Mouse (Mus musculus) limb, embryonic 13.5 days (tissue): Measurements from ENCODE around the gene Sergef. TPM values are rescaled to one million over a fixed set of nuclear protein-coding genes. Genes with fewer than 3 reads are reported as not detected.
"Not testable (repeated sequence)": the region's sequence is repeated elsewhere in the genome, so short reads cannot be mapped to it uniquely, and the experiment has no call there.

Experiments used
- ATAC-seq: fragments of 200-750 bp; cut with Nextera tagmentation; 2 replicates; pipeline ENCODE4 v1.8.0; 2017; ENCODE audit warnings: low read depth, moderate number of reproducible peaks, moderate TSS enrichment; ENCODE audit not compliant: low FRiP score
- H3K27ac ChIP-seq: fragments of 300-500 bp; sonication (generic); 2 replicates; pipeline ENCODE4 v1.5.1; 2015; ENCODE audit warnings: inconsistent platforms, mild to moderate bottlenecking, moderate library complexity
- H3K27me3 ChIP-seq: fragments of 300-500 bp; sonication (generic); 2 replicates; pipeline ENCODE4 v1.6.1; 2015; ENCODE audit warnings: mild to moderate bottlenecking, inconsistent platforms
- H3K36me3 ChIP-seq: fragments of 300-500 bp; sonication (generic); 2 replicates; pipeline ENCODE4 v1.6.1; 2015; ENCODE audit warnings: inconsistent platforms, mild to moderate bottlenecking, moderate library complexity
- H3K4me1 ChIP-seq: fragments of 300-500 bp; sonication (generic); 2 replicates; pipeline ENCODE4 v1.6.1; 2015; ENCODE audit warnings: inconsistent platforms
- H3K4me2 ChIP-seq: fragments of 300-500 bp; sonication (generic); replicated peaks from 2 replicates; pipeline ENCODE4 v1.6.1; 2015; ENCODE audit warnings: inconsistent platforms, mild to moderate bottlenecking, moderate library complexity
- H3K4me3 ChIP-seq: fragments of 300-500 bp; sonication (generic); 2 replicates; pipeline ENCODE4 v1.5.1; 2015; ENCODE audit warnings: moderate library complexity, mild to moderate bottlenecking, inconsistent platforms
- H3K9ac ChIP-seq: fragments of 300-500 bp; sonication (generic); 2 replicates; pipeline ENCODE4 v1.6.1; 2015; ENCODE audit warnings: mild to moderate bottlenecking, inconsistent platforms
- H3K9me3 ChIP-seq: fragments of 300-500 bp; sonication (generic); 2 replicates; pipeline ENCODE4 v1.6.1; 2016; ENCODE audit warnings: inconsistent platforms
- WGBS: fragments of 180-500 bp; shearing (Covaris S2); methylation state at CpG from one replicate; pipeline ENCODE4 v1.1.7; 2015; 5-methylcytosine and 5-hydroxymethylcytosine counted together
- polyA plus RNA-seq: library from polyadenylated mRNA; unstranded; fragments of >200 nt; fragmentation: Nextera tagmentation; extraction: Ambion mirVana; gene quantifications from 2 replicates; pipeline ENCODE4 v1.2.1, GENCODE M21; 2015

Sergef gene
- 13.2 and 14.7 TPM in 2 replicates for polyA plus RNA-seq

GRCm38 (mm10) chr7:46639692-46640031 lies at the start of gene Sergef:
Gene Sergef (minus strand): TSS chr7:46639807.
- H3K27ac ChIP-seq, result no peak within 1 kb of the TSS

GRCm38 (mm10) chr7:46686827-46687226 lies 47.2 kb upstream of the Sergef start:
- Histone ChIP-seq H3K36me3 (peaks cover 44% of the 10 kb centered on the region), H3K4me3 (no peak overlapping the region), H3K4me2 (no peak overlapping the region), H3K9ac (no peak overlapping the region), H3K27me3 (no peaks in the 10 kb centered on the region), H3K9me3 (no peaks in the 10 kb centered on the region), H3K4me1 (no peaks in the 10 kb centered on the region), H3K27ac (no peak overlapping the region)
- no peak for ATAC-seq
- 90% methylated on average over 5 of the region's 5 CpGs for WGBS

More at GRCm38 (mm10) chr7:46639692-46640031, at the start of gene Sergef:
- WGBS, result under 1% methylated on average over 30 of the region's 30 CpGs
- peak within 1 kb of the TSS; percentile 69 for H3K4me3 ChIP-seq
- no peaks in the 10 kb centered on the region for H3K36me3 ChIP-seq
- peak within 1 kb of the TSS; percentile 79 for H3K9ac ChIP-seq
- peaks cover 10% of the 10 kb centered on the region for H3K4me1 ChIP-seq
- peak; percentile 95 for ATAC-seq
- H3K9me3 ChIP-seq, result no peaks in the 10 kb centered on the region
- peaks cover 10% of the 10 kb centered on the region for H3K27me3 ChIP-seq
- peak within 1 kb of the TSS; percentile 88 for H3K4me2 ChIP-seq

GRCm38 (mm10) chr7:46680732-46681131 lies 41.1 kb upstream of the Sergef start:
- H3K4me2 ChIP-seq, result no peak overlapping the region
- no peak overlapping the region for H3K4me3 ChIP-seq
- H3K9me3 ChIP-seq, result no peaks in the 10 kb centered on the region
- H3K27me3 ChIP-seq, result no peaks in the 10 kb centered on the region
- no peak overlapping the region for H3K9ac ChIP-seq
- H3K4me1 ChIP-seq, result 0 out of 2 replicates have a peak, but pooled peaks cover 4% of the 10 kb centered on the region
- no peaks in the 10 kb centered on the region for H3K36me3 ChIP-seq
- no peak for ATAC-seq
- no peak overlapping the region for H3K27ac ChIP-seq

DNA sequence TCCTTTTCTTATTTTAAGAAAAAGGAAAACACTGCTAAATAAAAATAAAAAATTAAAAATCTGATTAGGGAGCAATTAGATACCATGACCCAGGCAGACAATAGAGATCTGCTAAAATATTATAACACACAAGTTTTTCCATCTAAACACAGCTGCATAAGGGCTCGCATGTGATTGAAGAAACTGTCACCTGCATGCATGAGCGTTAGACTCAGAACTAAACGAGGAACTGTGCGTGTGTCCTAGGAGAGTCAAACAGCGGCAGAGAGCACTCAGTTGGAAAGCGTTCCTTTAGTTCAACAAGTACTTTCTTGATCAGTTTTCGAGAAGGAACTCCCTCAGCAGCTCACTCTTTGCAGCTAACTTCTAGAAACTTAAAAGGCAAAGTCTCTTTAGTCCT lies 39.4 kb upstream of the Sergef start:
- H3K36me3 ChIP-seq, H3K9ac ChIP-seq, H3K27ac ChIP-seq, H3K4me2 ChIP-seq, H3K9me3 ChIP-seq, ATAC-seq, H3K27me3 ChIP-seq, H3K4me3 ChIP-seq, H3K4me1 ChIP-seq: not testable (repeated sequence)
- 82% methylated on average over 7 of the region's 7 CpGs for WGBS

DNA sequence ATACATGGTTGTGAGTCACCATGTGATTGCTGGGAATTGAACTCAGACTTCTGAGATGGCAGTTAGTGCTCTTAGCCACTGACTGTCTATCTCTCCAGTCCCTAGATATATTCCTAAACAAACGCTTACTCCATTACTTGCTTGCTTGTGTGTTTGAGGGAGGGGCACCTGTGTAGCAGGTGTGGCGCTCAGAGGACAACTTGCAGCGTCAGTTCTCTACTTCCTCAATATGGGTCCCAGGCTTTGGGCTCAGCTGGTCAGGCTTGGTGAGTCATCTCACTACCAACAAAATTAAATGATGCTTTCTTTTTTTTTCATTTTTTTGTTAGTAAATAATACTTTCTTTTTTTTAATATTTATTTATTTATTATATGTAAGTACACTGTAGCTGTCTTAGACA lies 38.8 kb upstream of the Sergef start:
- WGBS, result 87% methylated on average over 3 of the region's 3 CpGs

DNA sequence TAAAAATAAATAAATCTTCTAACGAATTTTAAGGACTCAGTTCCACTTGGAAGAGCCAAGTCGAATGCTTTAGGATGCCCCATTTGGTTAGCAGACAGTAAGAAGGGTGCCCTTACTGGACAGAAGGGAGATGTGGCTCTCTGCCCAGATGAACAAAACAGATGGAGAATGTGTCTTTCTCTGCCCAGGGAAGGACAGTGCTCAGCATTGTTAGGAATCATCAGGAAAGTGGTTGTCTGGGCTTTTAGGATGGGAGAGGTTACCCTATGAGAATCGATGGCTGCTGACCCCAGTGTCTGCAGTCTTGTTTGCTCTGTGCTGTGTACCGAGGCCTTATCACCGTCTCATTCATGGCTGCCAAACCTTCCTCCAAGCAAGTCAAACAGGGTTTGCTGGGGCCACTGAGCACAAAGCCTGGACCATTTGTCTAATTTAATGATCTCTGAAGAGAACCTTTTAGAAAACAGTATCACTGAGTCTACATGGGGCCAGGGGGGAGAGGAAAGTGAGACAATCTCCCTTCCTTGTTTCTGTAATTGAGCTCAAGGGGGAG lies 37.3 kb upstream of the Sergef start:
- ATAC-seq, result no peak
- H3K27ac ChIP-seq, result no peak overlapping the region
- no peaks in the 10 kb centered on the region for H3K9me3 ChIP-seq
- H3K4me1 ChIP-seq, result peaks cover 9% of the 10 kb centered on the region; the same call in 1 of the 2 replicates
- no peaks in the 10 kb centered on the region for H3K36me3 ChIP-seq
- 72% methylated on average over 5 of the region's 5 CpGs for WGBS
- H3K4me3 ChIP-seq, result no peak overlapping the region
- H3K27me3 ChIP-seq, result no peaks in the 10 kb centered on the region
- no peak overlapping the region for H3K4me2 ChIP-seq
- H3K9ac ChIP-seq, result no peak overlapping the region

More for the DNA sequence above, 38.8 kb upstream of the Sergef start:
- H3K27me3 ChIP-seq, result no peaks in the 10 kb centered on the region
- no peak overlapping the region for H3K4me3 ChIP-seq
- no peak for ATAC-seq
- H3K4me2 ChIP-seq, result no peak overlapping the region
- H3K36me3 ChIP-seq, result no peaks in the 10 kb centered on the region
- no peaks in the 10 kb centered on the region for H3K9me3 ChIP-seq
- H3K4me1 ChIP-seq, result 0 out of 2 replicates have a peak, but pooled peaks cover 4% of the 10 kb centered on the region
- H3K27ac ChIP-seq, result no peak overlapping the region
- H3K9ac ChIP-seq, result no peak overlapping the region

DNA sequence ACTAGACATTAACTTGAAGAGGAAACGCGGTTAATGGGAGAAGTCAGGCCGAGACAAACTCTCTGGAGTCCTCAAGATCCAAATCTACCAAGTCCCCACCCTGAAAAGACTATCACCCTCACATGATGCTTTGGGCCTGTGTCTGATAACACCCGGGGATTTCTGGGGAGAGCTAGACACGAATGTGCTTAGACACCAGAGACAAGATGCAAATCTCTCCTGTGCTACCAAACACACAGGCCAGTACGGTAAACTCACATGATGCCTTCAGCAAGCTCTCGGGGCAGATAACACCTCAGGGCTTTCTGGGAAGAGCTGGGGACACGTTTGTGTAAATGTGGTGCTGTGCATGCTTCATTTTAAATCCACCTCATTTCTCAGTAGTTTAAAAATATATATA lies 36.3 kb upstream of the Sergef start:
- no peak overlapping the region for H3K4me3 ChIP-seq
- H3K9ac ChIP-seq, result no peak overlapping the region
- 84% methylated on average over 8 of the region's 8 CpGs for WGBS
- no peaks in the 10 kb centered on the region for H3K27me3 ChIP-seq
- ATAC-seq, result no peak
- H3K4me2 ChIP-seq, result no peak overlapping the region
- no peaks in the 10 kb centered on the region for H3K36me3 ChIP-seq
- peaks cover 9% of the 10 kb centered on the region; the same call in 1 of the 2 replicates for H3K4me1 ChIP-seq
- H3K9me3 ChIP-seq, result no peaks in the 10 kb centered on the region
- no peak overlapping the region for H3K27ac ChIP-seq

- Histone ChIP-seq H3K4me2 (no peak overlapping the region), H3K9ac (no peak overlapping the region), H3K27me3 (no peaks in the 10 kb centered on the region), H3K4me1 (peaks cover 9% of the 10 kb centered on the region; the same call in 1 of the 2 replicates), H3K36me3 (no peaks in the 10 kb centered on the region), H3K9me3 (no peaks in the 10 kb centered on the region), H3K4me3 (no peak overlapping the region), H3K27ac (no peak overlapping the region)
- WGBS, result 92% methylated on average over 7 of the region's 7 CpGs
- no peak for ATAC-seq
Observed at GRCm38 (mm10) chr7:46675061-46675460, 35.5 kb upstream of the Sergef start.

GRCm38 (mm10) chr7:46672160-46672672 lies 32.6 kb upstream of the Sergef start, which contains the start of gene Tph1:
Gene Tph1 (minus strand): TSS chr7:46672537.
- H3K4me1 ChIP-seq, result peaks cover 10% of the 10 kb centered on the region; the same call in 1 of the 2 replicates
- H3K4me3 ChIP-seq, result no peak within 1 kb of the TSS
- no peak within 1 kb of the TSS for H3K27ac ChIP-seq
- H3K9me3 ChIP-seq, result no peaks in the 10 kb centered on the region
- no peak within 1 kb of the TSS for H3K9ac ChIP-seq
- peaks cover 16% of the 10 kb centered on the region for H3K27me3 ChIP-seq
- H3K4me2 ChIP-seq, result no peak within 1 kb of the TSS
- H3K36me3 ChIP-seq, result no peaks in the 10 kb centered on the region
- ATAC-seq, result no peak
- whole genome bisulfite sequencing, result 39% methylated on average over 10 of the region's 10 CpGs

GRCm38 (mm10) chr7:46667256-46667655 lies 27.6 kb upstream of the Sergef start:
- Histone ChIP-seq H3K27ac (no peak overlapping the region), H3K9me3 (no peaks in the 10 kb centered on the region), H3K27me3 (peaks cover 36% of the 10 kb centered on the region), H3K4me2 (peak overlapping the region; percentile 47), H3K9ac (no peak overlapping the region), H3K4me3 (no peak overlapping the region), H3K36me3 (no peaks in the 10 kb centered on the region), H3K4me1 (peaks cover 7% of the 10 kb centered on the region; the same call in 1 of the 2 replicates)
- no peak for ATAC-seq
- WGBS, result 1% methylated on average over 21 of the region's 21 CpGs

- Histone ChIP-seq H3K9me3 (no peaks in the 10 kb centered on the region), H3K9ac (no peak overlapping the region), H3K4me2 (no peak overlapping the region), H3K36me3 (no peaks in the 10 kb centered on the region), H3K27ac (no peak overlapping the region), H3K4me1 (0 out of 2 replicates have a peak, but pooled peaks cover 4% of the 10 kb centered on the region), H3K4me3 (no peak overlapping the region), H3K27me3 (peaks cover 36% of the 10 kb centered on the region)
- no peak for ATAC-seq
- WGBS, result 36% methylated on average over 9 of the region's 9 CpGs
Observed at GRCm38 (mm10) chr7:46665236-46665635, 25.6 kb upstream of the Sergef start.

DNA sequence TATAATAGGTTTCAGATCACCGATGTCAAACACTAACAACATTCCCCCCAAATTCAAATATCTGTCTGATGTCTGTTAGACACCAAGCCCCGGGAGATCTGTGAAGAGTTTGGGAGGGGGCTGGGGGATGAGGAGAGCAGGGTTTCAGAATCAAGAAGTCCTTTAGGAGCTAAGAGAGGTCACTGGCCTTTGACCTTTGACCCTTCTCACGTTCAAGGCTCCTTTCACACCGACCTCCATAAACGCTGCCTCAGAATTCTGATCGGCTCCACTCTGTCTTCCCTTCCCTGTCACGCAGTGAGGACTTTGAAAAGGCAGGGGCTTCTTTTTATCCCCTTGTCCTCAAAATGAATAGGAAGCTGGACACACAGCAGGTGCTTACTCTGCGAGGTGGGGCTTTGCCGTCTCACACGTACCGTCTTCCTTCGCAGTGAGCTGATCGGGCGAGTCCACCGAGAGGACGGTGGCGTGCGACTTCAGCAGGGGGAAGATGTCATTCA lies 22.0 kb upstream of the Sergef start:
- WGBS, result 58% methylated on average over 18 of the region's 18 CpGs
- Histone ChIP-seq H3K9me3 (no peaks in the 10 kb centered on the region), H3K4me2 (no peak overlapping the region), H3K27me3 (peaks cover 14% of the 10 kb centered on the region), H3K4me3 (no peak overlapping the region), H3K9ac (no peak overlapping the region), H3K27ac (no peak overlapping the region), H3K36me3 (no peaks in the 10 kb centered on the region), H3K4me1 (no peaks in the 10 kb centered on the region)
- ATAC-seq, result no peak

DNA sequence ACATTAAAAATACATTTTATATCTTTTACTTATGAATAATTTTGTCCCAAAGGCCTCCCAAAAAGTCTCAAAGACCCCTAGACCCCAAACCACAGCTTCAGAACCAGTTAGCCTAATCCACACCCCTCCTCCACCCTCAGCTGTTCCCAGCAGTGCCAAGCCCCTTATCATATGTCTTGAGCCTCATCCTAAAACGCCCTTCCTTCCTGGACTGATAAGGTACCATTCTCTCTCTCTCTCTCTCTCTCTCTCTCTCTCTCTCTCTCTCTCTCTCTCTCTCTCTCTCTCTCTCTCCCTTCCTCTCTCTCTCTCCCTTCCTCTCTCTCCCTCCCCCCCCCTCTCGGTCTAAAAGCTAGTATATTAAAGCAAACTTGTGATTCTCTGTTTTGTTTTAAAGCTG lies 12.7 kb upstream of the Sergef start:
- no peak overlapping the region for H3K4me3 ChIP-seq
- no peaks in the 10 kb centered on the region for H3K9me3 ChIP-seq
- H3K4me2 ChIP-seq, result no peak overlapping the region
- 68% methylated on average over 2 of the region's 2 CpGs for WGBS
- no peak overlapping the region for H3K9ac ChIP-seq
- no peak overlapping the region for H3K27ac ChIP-seq
- no peaks in the 10 kb centered on the region for H3K27me3 ChIP-seq
- H3K4me1 ChIP-seq, result no peaks in the 10 kb centered on the region
- no peak for ATAC-seq
- H3K36me3 ChIP-seq, result no peaks in the 10 kb centered on the region
